Mouse (Mus musculus) limb, embryonic 15.5 days (tissue): ENCODE measurements at regions not wholly inside any gene's neighbourhood (a gene's known extent, or its start where the extent isn't known, plus 50 kb on each side); places are given as distances from the start of the nearest gene placed in this dataset.

Experiments
- ATAC-seq: fragments of 200-750 bp; cut with Nextera tagmentation; 2 replicates; pipeline ENCODE4 v1.8.0; 2017; ENCODE audit warnings: low read depth, moderate TSS enrichment; ENCODE audit not compliant: insufficient number of reproducible peaks, low FRiP score, low TSS enrichment
- H3K27ac ChIP-seq: fragments of 300-500 bp; sonication (generic); 2 replicates; pipeline ENCODE4 v1.5.1; 2015; ENCODE audit warnings: moderate library complexity, mild to moderate bottlenecking, inconsistent platforms
- H3K27me3 ChIP-seq: fragments of 300-500 bp; sonication (generic); 2 replicates; pipeline ENCODE4 v1.6.1; 2015; ENCODE audit warnings: inconsistent platforms
- H3K36me3 ChIP-seq: fragments of 300-500 bp; sonication (generic); 2 replicates; pipeline ENCODE4 v1.6.1; 2015; ENCODE audit warnings: inconsistent platforms
- H3K4me1 ChIP-seq: fragments of 300-500 bp; sonication (generic); 2 replicates; pipeline ENCODE4 v1.6.1; 2015; ENCODE audit warnings: inconsistent platforms
- H3K4me2 ChIP-seq: fragments of 300-500 bp; sonication (generic); 2 replicates; pipeline ENCODE4 v1.6.1; 2015; ENCODE audit warnings: mild to moderate bottlenecking, inconsistent platforms
- H3K4me3 ChIP-seq: fragments of 300-500 bp; sonication (generic); 2 replicates; pipeline ENCODE4 v1.5.1; 2015; ENCODE audit warnings: mild to moderate bottlenecking, inconsistent platforms
- H3K9ac ChIP-seq: fragments of 300-500 bp; sonication (generic); 2 replicates; pipeline ENCODE4 v1.6.1; 2015; ENCODE audit warnings: inconsistent platforms
- H3K9me3 ChIP-seq: fragments of 300-500 bp; sonication (generic); 2 replicates; pipeline ENCODE4 v1.6.1; 2016; ENCODE audit warnings: inconsistent platforms
- WGBS: fragments of 180-500 bp; shearing (Covaris S2); methylation state at CpG from one replicate; pipeline ENCODE4 v1.1.7; 2015; 5-methylcytosine and 5-hydroxymethylcytosine counted together

GRCm38 (mm10) chr6:111621684-111622480 lies 651.7 kb upstream of the Lmcd1 start:
- H3K27ac ChIP-seq = no peak overlapping the region
- no peak overlapping the region for H3K4me2 ChIP-seq
- 61% methylated on average over 8 of the region's 8 CpGs for WGBS

DNA sequence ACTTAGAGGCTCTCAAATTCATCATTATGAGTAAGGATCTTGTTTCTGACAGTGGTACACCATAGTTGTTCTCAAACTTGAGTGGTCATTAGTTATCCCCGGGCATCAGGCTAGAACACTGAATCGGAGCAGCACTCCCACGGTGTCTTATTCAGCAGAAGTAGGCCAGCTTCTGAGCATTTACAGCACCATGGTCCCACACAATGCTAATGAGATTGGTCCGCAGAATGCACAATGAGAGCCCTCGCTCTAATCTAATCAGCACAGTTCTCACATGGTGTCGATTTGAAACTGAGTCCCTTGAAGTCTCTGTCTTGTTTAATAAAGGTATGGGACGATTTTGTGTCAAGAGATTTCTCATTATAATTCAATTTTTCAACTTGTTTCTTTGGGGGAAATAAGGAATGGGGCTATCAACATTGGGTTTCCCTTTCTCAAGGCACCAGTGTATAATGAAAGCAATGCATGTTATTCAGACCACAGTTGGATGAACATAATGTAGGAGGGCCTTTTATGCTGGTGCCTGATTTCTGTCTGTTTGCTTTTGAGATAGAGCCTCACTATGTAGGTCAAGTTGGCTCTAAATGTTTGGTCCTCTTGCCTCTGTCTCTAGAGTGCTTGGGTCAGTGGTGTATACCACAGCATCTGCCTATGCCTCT lies 650.9 kb upstream of the Lmcd1 start:
- no peak overlapping the region for H3K27ac ChIP-seq
- WGBS = 88% methylated on average over 7 of the region's 7 CpGs
- no peaks in the 10 kb centered on the region for H3K27me3 ChIP-seq
- no peak for ATAC-seq
- no peaks in the 10 kb centered on the region for H3K36me3 ChIP-seq
- no peak overlapping the region for H3K4me3 ChIP-seq
- H3K4me1 ChIP-seq = no peaks in the 10 kb centered on the region
- H3K9me3 ChIP-seq = no peaks in the 10 kb centered on the region
- H3K9ac ChIP-seq = no peak overlapping the region
- H3K4me2 ChIP-seq = no peak overlapping the region

More at GRCm38 (mm10) chr6:111621684-111622480, 651.7 kb upstream of the Lmcd1 start:
- Histone ChIP-seq H3K36me3 (no peaks in the 10 kb centered on the region), H3K9ac (no peak overlapping the region), H3K4me1 (no peaks in the 10 kb centered on the region), H3K9me3 (no peaks in the 10 kb centered on the region), H3K27me3 (no peaks in the 10 kb centered on the region), H3K4me3 (no peak overlapping the region)
- ATAC-seq = no peak

DNA sequence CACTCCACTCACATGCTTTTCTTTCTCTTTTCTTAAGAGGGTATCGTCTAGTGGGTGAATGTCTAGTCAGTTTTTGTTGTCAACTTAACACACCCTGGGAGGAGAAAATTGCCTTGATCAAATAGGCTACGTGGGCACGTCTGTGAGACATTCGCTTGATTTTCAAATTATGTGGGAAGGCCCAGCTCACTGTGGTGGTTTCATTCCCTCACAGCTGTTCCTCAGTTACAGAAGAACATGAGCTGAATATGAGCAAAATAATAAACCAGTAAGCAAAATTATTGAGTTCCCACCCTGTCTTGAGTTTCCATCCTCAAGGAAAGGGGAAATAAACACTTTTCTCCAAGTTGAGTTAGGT lies 650.4 kb upstream of the Lmcd1 start:
- Histone ChIP-seq H3K27me3 (no peaks in the 10 kb centered on the region), H3K4me2 (no peak overlapping the region), H3K36me3 (no peaks in the 10 kb centered on the region), H3K9me3 (no peaks in the 10 kb centered on the region), H3K4me1 (no peaks in the 10 kb centered on the region), H3K9ac (no peak overlapping the region), H3K4me3 (no peak overlapping the region), H3K27ac (no peak overlapping the region)
- 88% methylated on average over 4 of the region's 4 CpGs for WGBS
- no peak for ATAC-seq

GRCm38 (mm10) chr6:111625501-111625900 lies 648.1 kb upstream of the Lmcd1 start:
- H3K36me3 ChIP-seq = no peaks in the 10 kb centered on the region
- no peaks in the 10 kb centered on the region for H3K27me3 ChIP-seq
- no peak overlapping the region for H3K27ac ChIP-seq
- no peaks in the 10 kb centered on the region for H3K9me3 ChIP-seq
- no peak overlapping the region for H3K4me2 ChIP-seq
- no peak for ATAC-seq
- H3K4me3 ChIP-seq = no peak overlapping the region
- H3K4me1 ChIP-seq = no peaks in the 10 kb centered on the region
- H3K9ac ChIP-seq = no peak overlapping the region

GRCm38 (mm10) chr6:111652736-111653135 lies 620.8 kb upstream of the Lmcd1 start:
- Histone ChIP-seq H3K9ac (no peak overlapping the region), H3K36me3 (no peaks in the 10 kb centered on the region), H3K9me3 (no peaks in the 10 kb centered on the region), H3K4me1 (no peaks in the 10 kb centered on the region), H3K27ac (no peak overlapping the region), H3K4me2 (no peak overlapping the region), H3K27me3 (no peaks in the 10 kb centered on the region), H3K4me3 (no peak overlapping the region)
- no peak for ATAC-seq
- WGBS = 74% methylated on average over 3 of the region's 3 CpGs

DNA sequence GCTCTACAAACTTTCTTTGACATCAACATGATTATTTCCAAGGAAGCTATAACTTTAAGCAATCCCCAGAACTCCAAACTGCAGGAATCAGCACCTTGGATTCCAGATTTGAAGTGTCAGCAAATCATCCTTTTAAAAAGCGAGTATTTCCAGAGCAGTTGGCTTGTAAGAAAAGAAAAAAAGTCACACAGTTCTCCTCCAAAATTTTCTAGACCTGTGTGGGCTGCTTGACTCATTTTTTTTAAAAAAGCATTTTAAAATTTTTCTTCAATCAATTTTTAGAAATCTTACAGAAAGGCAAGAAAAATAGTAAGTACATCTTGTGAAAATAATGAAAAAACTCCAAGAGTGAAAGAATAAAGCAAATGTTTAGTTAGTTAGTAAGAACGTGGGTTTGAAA lies 613.6 kb upstream of the Lmcd1 start:
- Histone ChIP-seq H3K27me3 (no peaks in the 10 kb centered on the region), H3K4me2 (no peak overlapping the region), H3K4me1 (no peaks in the 10 kb centered on the region), H3K27ac (no peak overlapping the region), H3K9ac (no peak overlapping the region), H3K4me3 (no peak overlapping the region), H3K9me3 (no peaks in the 10 kb centered on the region), H3K36me3 (no peaks in the 10 kb centered on the region)
- ATAC-seq = no peak
- 65% methylated on average over 2 of the region's 2 CpGs for WGBS

DNA sequence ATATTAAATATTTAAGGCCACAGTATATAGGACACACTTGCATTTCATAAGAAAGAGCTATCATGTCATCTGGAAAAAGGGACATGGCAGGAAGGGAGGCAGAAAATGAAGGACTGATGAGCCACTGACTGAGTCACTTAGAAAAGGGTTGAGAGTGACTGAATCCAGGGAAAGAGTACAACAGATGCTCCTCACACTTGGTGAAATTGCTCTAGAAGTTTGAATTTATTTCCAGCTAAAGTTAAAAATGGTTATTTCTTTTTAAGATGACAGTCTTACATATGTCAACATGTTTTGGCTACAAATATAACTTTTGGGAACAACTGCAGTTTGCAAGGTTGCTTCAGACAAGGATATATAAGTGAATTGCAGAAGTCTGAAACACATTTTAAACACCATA lies 609.0 kb upstream of the Lmcd1 start:
- Histone ChIP-seq H3K4me2 (no peak overlapping the region), H3K27ac (no peak overlapping the region), H3K4me1 (no peaks in the 10 kb centered on the region), H3K9me3 (no peaks in the 10 kb centered on the region), H3K36me3 (no peaks in the 10 kb centered on the region), H3K27me3 (no peaks in the 10 kb centered on the region), H3K4me3 (no peak overlapping the region), H3K9ac (no peak overlapping the region)
- ATAC-seq = no peak

DNA sequence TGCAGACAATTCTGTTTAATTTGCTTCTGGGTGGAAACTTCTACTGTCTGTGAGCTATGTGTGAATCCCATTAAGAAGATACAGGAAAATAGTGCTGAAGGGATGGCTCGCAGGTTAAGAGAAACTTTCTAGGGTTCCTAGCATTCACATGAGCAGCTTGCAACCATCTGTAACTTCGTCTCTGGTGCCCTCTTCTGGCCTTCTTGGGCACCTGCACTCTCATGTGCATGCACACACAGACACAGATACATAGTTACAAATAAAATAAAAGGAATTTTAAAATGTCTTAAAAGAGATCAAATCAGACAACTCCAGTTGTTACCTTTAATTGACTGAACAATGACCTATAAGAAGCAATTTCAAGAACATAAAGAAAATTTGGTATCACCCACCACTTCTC lies 588.6 kb upstream of the Lmcd1 start:
- H3K27me3 ChIP-seq = no peaks in the 10 kb centered on the region
- H3K36me3 ChIP-seq = no peaks in the 10 kb centered on the region
- no peak overlapping the region for H3K27ac ChIP-seq
- WGBS = 63% methylated on average over 2 of the region's 2 CpGs
- H3K4me1 ChIP-seq = no peaks in the 10 kb centered on the region
- no peak for ATAC-seq
- H3K9ac ChIP-seq = no peak overlapping the region
- H3K9me3 ChIP-seq = no peaks in the 10 kb centered on the region
- H3K4me2 ChIP-seq = no peak overlapping the region
- H3K4me3 ChIP-seq = no peak overlapping the region

GRCm38 (mm10) chr6:111702864-111703263 lies 570.7 kb upstream of the Lmcd1 start:
- Histone ChIP-seq H3K27ac (no peak overlapping the region), H3K4me1 (no peaks in the 10 kb centered on the region), H3K36me3 (no peaks in the 10 kb centered on the region), H3K27me3 (no peaks in the 10 kb centered on the region), H3K9me3 (no peaks in the 10 kb centered on the region), H3K9ac (no peak overlapping the region), H3K4me3 (no peak overlapping the region), H3K4me2 (no peak overlapping the region)
- 88% methylated on average over 1 of the region's 1 CpGs for WGBS
- ATAC-seq = no peak

GRCm38 (mm10) chr6:111708277-111708676 lies 565.3 kb upstream of the Lmcd1 start:
- Histone ChIP-seq H3K4me3 (no peak overlapping the region), H3K9ac (no peak overlapping the region), H3K4me2 (no peak overlapping the region), H3K27ac (no peak overlapping the region), H3K27me3 (no peaks in the 10 kb centered on the region), H3K4me1 (no peaks in the 10 kb centered on the region), H3K36me3 (no peaks in the 10 kb centered on the region), H3K9me3 (no peaks in the 10 kb centered on the region)
- WGBS = 55% methylated on average over 1 of the region's 1 CpGs
- no peak for ATAC-seq

- Histone ChIP-seq H3K27me3 (no peaks in the 10 kb centered on the region), H3K9me3 (no peaks in the 10 kb centered on the region), H3K9ac (no peak overlapping the region), H3K4me2 (no peak overlapping the region), H3K27ac (no peak overlapping the region), H3K36me3 (no peaks in the 10 kb centered on the region), H3K4me1 (no peaks in the 10 kb centered on the region), H3K4me3 (no peak overlapping the region)
- no peak for ATAC-seq
These were observed 547.6 kb upstream of the Lmcd1 start for GRCm38 (mm10) chr6:111725969-111726368.

DNA sequence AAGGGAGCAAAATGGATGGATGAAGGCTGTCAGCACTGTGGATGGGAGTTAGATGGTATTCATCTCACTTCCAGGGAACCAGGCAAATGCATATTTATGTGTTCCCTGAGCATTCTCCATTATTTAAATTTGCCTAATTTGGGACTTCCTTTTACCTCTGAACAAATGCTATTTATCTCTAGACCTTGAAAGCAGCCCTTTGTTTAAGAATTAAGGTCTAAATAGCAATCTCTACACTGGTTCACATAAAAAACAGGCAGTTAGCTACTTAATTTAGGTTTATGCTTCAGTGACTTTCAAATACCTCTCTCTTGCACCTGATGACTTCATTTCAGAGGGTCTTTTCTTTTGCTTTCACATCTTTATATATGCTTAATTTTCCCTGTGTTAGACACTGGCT lies 543.2 kb upstream of the Lmcd1 start:
- Histone ChIP-seq H3K27ac (no peak overlapping the region), H3K4me1 (no peaks in the 10 kb centered on the region), H3K4me2 (no peak overlapping the region), H3K36me3 (no peaks in the 10 kb centered on the region), H3K4me3 (no peak overlapping the region), H3K27me3 (no peaks in the 10 kb centered on the region), H3K9ac (no peak overlapping the region), H3K9me3 (no peaks in the 10 kb centered on the region)
- no peak for ATAC-seq

DNA sequence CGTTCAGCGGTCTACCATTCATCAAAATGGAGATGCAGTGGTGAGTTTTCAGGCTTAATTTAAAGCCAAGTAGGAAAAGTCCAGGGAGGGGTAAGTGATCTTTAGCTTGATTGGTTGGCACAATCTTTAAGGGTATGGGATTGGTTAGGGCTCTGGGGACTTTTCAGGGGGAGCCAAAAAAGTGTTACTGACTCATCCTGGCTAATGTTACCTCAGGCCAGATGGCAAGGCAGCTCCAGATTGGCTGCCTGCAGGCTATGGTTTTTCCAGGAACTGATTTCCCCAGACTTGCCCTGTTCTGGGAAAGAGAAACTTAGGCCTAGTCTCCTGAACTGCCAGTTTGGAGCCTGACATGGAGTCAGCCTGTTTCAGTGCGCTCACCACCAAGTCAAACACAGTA lies 539.6 kb upstream of the Lmcd1 start:
- no peak overlapping the region for H3K27ac ChIP-seq
- H3K27me3 ChIP-seq = no peaks in the 10 kb centered on the region
- H3K36me3 ChIP-seq = no peaks in the 10 kb centered on the region
- no peak for ATAC-seq
- H3K4me3 ChIP-seq = no peak overlapping the region
- WGBS = 82% methylated on average over 3 of the region's 3 CpGs
- H3K4me1 ChIP-seq = no peaks in the 10 kb centered on the region
- no peak overlapping the region for H3K9ac ChIP-seq
- no peaks in the 10 kb centered on the region for H3K9me3 ChIP-seq
- H3K4me2 ChIP-seq = no peak overlapping the region
